Mouse (Mus musculus) small intestine, adult 2 months (tissue): ENCODE measurements around the gene Uaca.

Experiments
- CTCF ChIP-seq: fragments of 200-500 bp; IDR thresholded peaks from 2 replicates; pipeline ENCODE4 v1.5.1; 2012; ENCODE audit warnings: low read depth, mild to moderate bottlenecking, control low read depth, inconsistent platforms, low read length, moderate library complexity, mixed read lengths; ENCODE audit not compliant: insufficient replicate concordance, insufficient read length; ENCODE audit errors: extremely low read depth
- POLR2A ChIP-seq: fragments of 200-500 bp; IDR thresholded peaks from 2 replicates; pipeline ENCODE4 v1.6.1; 2012; ENCODE audit warnings: low read depth, mild to moderate bottlenecking, control low read depth, inconsistent platforms, low read length, moderate library complexity

DNA sequence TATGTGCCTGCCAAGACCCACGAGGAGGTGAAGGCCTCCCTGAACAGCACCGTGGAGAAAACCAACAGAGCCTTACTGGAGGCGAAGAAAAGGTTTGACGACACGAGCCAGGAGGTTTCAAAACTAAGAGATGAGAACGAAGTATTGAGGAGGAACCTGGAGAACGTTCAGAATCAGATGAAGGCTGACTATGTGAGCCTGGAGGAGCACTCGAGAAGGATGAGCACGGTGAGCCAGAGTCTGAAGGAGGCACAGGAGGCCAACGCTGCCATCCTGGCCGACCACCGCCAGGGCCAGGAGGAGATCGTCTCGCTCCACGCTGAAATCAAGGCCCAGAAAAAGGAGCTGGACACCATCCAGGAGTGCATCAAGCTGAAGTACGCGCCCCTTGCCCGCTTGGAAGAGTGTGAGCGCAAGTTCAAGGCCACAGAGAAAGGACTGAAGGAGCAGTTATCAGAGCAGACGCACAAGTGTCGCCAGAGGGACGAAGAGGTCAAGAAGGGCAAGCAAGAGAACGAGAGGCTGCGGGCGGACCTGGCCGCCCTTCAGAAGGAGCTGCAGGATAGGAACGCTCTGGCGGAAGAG lies 76.7 kb downstream of the Uaca start:
- no peak for TF ChIP-seq CTCF
- TF ChIP-seq POLR2A = no peak; the same call in 1 of the 2 replicates
